Comparison of ENCODE assay signal across 9 mouse cellular contexts in the genomic region with DNA sequence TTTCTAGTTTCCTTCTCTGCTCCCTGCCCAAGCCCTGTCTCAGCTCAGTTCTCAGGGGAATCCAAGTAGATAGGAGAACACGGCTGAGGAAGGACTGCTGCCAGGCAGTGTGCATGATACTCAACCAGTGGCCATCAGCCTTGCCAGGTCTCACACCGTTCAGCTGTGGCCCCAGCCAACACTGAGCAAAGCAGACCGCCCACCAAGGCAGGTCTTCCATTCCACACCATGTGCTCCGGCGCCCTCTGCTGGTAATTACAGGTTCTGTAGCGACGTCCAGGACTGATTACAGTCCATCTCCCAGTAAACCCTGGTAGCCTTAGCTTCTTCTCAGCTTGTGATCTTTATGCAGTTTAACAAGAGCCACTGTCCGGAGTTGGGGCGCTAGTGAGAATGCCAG.
DNase-seq lines count a peak whose midpoint lies in the region; ATAC-seq and TF ChIP-seq lines count a peak whose summit lies in the region.
"Had no signal": no experiment of that assay in that cellular context is flagged by ENCODE, and none has a peak within 500 bp of the region (broad histone marks: within the 10 kb centered on the region; RNA-seq: fewer than 3 reads in every experiment).

No protein-coding gene starts in this region.

- H3K27me3 ChIP-seq in forebrain, embryonic 11.5 days (ENCODE audit: control insufficient read depth, insufficient read depth, low read length), result no peaks in the 10 kb centered on the region; the same call in 1 of the 2 replicates
- no peaks in the 10 kb centered on the region for H3K27me3 ChIP-seq in forebrain, embryonic 15.5 days
- H3K27me3 ChIP-seq in heart, postnatal 0 days (ENCODE audit: control insufficient read depth, insufficient read depth, low read length), result peaks cover 12% of the 10 kb centered on the region; the same call in 1 of the 2 replicates
- H3K27me3 ChIP-seq: limb, embryonic 13.5 days had no signal

- H3K36me3 ChIP-seq in forebrain, embryonic 11.5 days (ENCODE audit: control insufficient read depth, insufficient read depth, low read length), result no peaks in the 10 kb centered on the region
- H3K36me3 ChIP-seq in forebrain, embryonic 15.5 days, result no peaks in the 10 kb centered on the region
- no peaks in the 10 kb centered on the region for H3K36me3 ChIP-seq in heart, postnatal 0 days (replicated peaks; ENCODE audit: control insufficient read depth, insufficient read depth, low read length)
- H3K36me3 ChIP-seq: limb, embryonic 13.5 days had no signal

- H3K4me2 ChIP-seq in forebrain, embryonic 11.5 days (ENCODE audit: low read depth, low read length, severe bottlenecking), result no peak overlapping the region
- no peak overlapping the region for H3K4me2 ChIP-seq in forebrain, embryonic 15.5 days (replicated peaks)
- no peak overlapping the region for H3K4me2 ChIP-seq in heart, postnatal 0 days (ENCODE audit: low read depth, low read length)
- H3K4me2 ChIP-seq: limb, embryonic 13.5 days had no signal

- H3K9ac ChIP-seq in forebrain, embryonic 11.5 days (ENCODE audit: low read length), result no peak overlapping the region
- H3K9ac ChIP-seq in forebrain, embryonic 15.5 days (replicated peaks), result no peak overlapping the region
- H3K9ac ChIP-seq in heart, postnatal 0 days (replicated peaks; ENCODE audit: low read depth, low read length), result no peak overlapping the region
- H3K9ac ChIP-seq: limb, embryonic 13.5 days had no signal

- TF ChIP-seq EP300 in heart, postnatal 0 days (IDR thresholded peaks at IDR 0.05; ENCODE audit: low read depth), result no peak

- peak; percentile 82 for DNase-seq in forebrain, embryonic 11.5 days (ENCODE audit: low spot score)
- peak; percentile 61 to 63 for DNase-seq in adrenal gland, adult 18-20 months (ENCODE audit: low spot score in 2 of 2)
- DNase-seq in embryo, embryonic 10 days (ENCODE audit: low spot score), result peak; percentile 92
- peak; percentile 21 for DNase-seq in heart, postnatal 0 days (ENCODE audit: low spot score)
- peak; percentile 41 to 52 for DNase-seq in layer of hippocampus, postnatal 14 days (ENCODE audit: low spot score in 2 of 2)
- peak; percentile 83 for DNase-seq in testis, postnatal 10 days (ENCODE audit: low spot score)

- 15% methylated on average over 9 of the region's 9 CpGs for WGBS in forebrain, embryonic 11.5 days
- WGBS in forebrain, embryonic 15.5 days, result 15% methylated on average over 9 of the region's 9 CpGs
- 14% methylated on average over 9 of the region's 9 CpGs for WGBS in heart, postnatal 0 days

- no peaks in the 10 kb centered on the region for H3K9me3 ChIP-seq in forebrain, embryonic 11.5 days (ENCODE audit: control insufficient read depth, low read length)
- H3K9me3 ChIP-seq in forebrain, embryonic 15.5 days, result no peaks in the 10 kb centered on the region
- no peaks in the 10 kb centered on the region for H3K9me3 ChIP-seq in heart, postnatal 0 days (replicated peaks; ENCODE audit: control insufficient read depth, low read length)
- H3K9me3 ChIP-seq: limb, embryonic 13.5 days had no signal

- no peak overlapping the region for H3K27ac ChIP-seq in forebrain, embryonic 11.5 days (ENCODE audit: low read depth, low read length)
- no peak overlapping the region for H3K27ac ChIP-seq in forebrain, embryonic 15.5 days (replicated peaks)
- H3K27ac ChIP-seq in heart, postnatal 0 days (ENCODE audit: low read depth), result no peak overlapping the region
- H3K27ac ChIP-seq: limb, embryonic 13.5 days had no signal

- peak; percentile 70 for TF ChIP-seq CTCF in heart, postnatal 0 days (IDR thresholded peaks at IDR 0.05; ENCODE audit: low read depth)

- H3K4me1 ChIP-seq in forebrain, embryonic 11.5 days (replicated peaks; ENCODE audit: control insufficient read depth, insufficient read depth, low read length), result peaks cover 8% of the 10 kb centered on the region; the same call in 1 of the 2 replicates
- H3K4me1 ChIP-seq in forebrain, embryonic 15.5 days, result peaks cover 24% of the 10 kb centered on the region
- no peaks in the 10 kb centered on the region for H3K4me1 ChIP-seq in heart, postnatal 0 days (ENCODE audit: control insufficient read depth, insufficient read depth)

- H3K4me3 ChIP-seq in forebrain, embryonic 11.5 days (ENCODE audit: low read depth, low read length), result no peak overlapping the region
- no peak overlapping the region for H3K4me3 ChIP-seq in forebrain, embryonic 15.5 days
- no peak overlapping the region for H3K4me3 ChIP-seq in heart, postnatal 0 days (ENCODE audit: low read depth, low read length)
- H3K4me3 ChIP-seq: limb, embryonic 13.5 days had no signal

- peak; percentile 15; the same call in 1 of the 2 replicates for ATAC-seq in forebrain, embryonic 11.5 days (replicated peaks; ENCODE audit: low FRiP score)
- no peak for ATAC-seq in forebrain, embryonic 15.5 days (replicated peaks)
- ATAC-seq in heart, postnatal 0 days (ENCODE audit: insufficient read depth, low read depth), result peak; percentile 68
- ATAC-seq in megakaryocyte-erythroid progenitor cell, adult 5-6 weeks (replicated peaks; ENCODE audit: low FRiP score, low TSS enrichment, poor library complexity, severe bottlenecking), result peak; percentile 87

Comparison
In these comparisons a context has a peak if more than half of its experiments do, and no peak if none do; other contexts are left out.
1. DNase-seq: peak in every context shown above with its lines; median percentile 92 in embryo, embryonic 10 days; 83 in testis, postnatal 10 days; 82 in forebrain, embryonic 11.5 days; 62 in adrenal gland, adult 18-20 months; 46 in layer of hippocampus, postnatal 14 days; 21 in heart, postnatal 0 days.